Mouse (Mus musculus): Measurements from ENCODE around the gene Rab3b.

DNA sequence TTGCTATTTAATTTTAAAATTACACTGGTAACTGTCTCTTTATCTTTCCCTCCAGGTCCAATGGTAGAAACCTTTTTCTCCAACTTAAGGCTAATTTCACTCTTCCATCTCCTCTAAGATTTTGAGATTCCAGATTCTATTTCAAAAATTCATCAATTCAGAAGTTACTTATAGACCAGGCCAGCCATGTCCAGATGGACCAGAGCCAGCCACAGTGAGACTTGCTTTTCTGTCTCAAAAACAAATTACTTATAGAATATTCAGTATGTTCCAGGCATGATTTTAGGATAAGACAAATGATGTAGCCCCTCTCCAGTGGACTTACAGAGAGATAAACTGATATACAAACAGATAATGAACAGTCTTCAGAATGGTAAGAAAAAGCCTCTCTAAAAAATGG lies 112.9 kb downstream of the Rab3b start:
- TF ChIP-seq CTCF (IDR thresholded peaks at IDR 0.05; ENCODE audit: borderline replicate concordance, extremely low read depth, insufficient read depth, insufficient read length) (no peak), POLR2A (IDR thresholded peaks at IDR 0.05; ENCODE audit: borderline replicate concordance, extremely low read depth, insufficient read depth, insufficient read length, poor library complexity, severe bottlenecking) (no peak)
